Mouse (Mus musculus): ENCODE measurements around the gene Lmf1.

Lmf1 gene

GRCm38 (mm10) chr17:25568206-25568605, 10.7 kb upstream of the Lmf1 start:
- no peak for DNase-seq (ENCODE audit: low read depth, low spot score)

- no peak for DNase-seq (ENCODE audit: low read depth, low spot score)
Observed at GRCm38 (mm10) chr17:25568880-25569279, 10.0 kb upstream of the Lmf1 start.

GRCm38 (mm10) chr17:25569833-25570647, 8.8 kb upstream of the Lmf1 start:
- no peak for DNase-seq (ENCODE audit: low read depth, low spot score)

GRCm38 (mm10) chr17:25570648-25571452, 8.0 kb upstream of the Lmf1 start, which contains the start of gene Sox8:
Gene Sox8 (minus strand): TSS chr17:25570686.
- no peak for DNase-seq (ENCODE audit: low read depth, low spot score)

DNA sequence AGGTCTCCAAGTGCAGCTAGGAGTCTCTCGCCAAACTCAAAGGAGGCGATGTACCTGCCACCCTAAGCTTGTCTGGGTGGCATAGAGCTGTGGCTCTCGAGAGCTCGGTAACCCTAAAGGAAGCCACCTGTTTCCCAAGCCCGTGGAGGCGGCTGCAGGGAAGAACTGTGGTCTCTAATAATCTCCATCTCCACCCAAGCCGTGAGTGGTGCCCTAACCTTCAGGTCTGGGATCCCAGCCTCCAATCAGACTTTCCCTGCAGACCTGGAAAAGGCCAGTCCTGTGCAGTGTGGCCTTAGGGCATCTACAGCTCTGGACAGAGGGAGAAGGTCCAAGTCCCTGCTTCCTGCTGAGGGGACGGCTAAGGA, 7.4 kb upstream of the Lmf1 start:
- DNase-seq (ENCODE audit: low read depth, low spot score) = no peak

DNA sequence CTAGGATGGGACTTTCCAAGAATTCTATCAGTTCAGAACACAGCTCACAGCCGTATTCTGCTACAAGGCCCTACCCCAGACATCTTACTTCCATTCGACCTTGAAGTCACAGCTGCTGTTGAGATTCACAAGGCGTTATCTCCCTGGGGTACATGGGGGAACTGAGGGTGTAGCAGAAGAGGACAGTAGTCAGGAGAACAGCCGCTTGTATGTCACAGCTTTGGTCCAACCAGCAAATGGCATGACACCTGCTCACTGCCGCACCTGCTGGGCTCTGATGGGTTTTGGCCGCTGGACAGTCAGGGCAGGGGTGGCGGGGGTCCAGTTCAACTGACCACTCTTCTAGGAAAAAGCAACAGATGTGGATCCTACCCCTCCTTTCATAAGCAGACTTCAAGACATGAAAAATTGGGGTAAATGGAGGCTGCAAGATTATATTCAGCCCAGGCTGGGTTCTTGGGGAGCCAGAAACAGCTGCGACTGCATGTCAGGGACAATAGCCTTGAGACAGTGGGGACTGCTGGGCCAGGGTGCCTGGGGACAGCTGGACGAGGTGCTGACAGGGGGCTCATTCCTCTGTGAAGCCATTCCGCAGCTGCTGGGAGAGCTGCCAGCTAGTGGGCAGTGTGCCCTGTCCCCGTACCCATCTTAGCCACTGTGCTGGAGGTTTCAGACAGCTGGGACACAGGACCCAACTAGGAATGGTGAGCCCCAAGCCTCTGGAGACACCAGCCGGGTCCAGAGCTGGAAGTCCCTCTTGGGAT, 3.5 kb upstream of the Lmf1 start:
- DNase-seq (ENCODE audit: low read depth, low spot score) = no peak

DNA sequence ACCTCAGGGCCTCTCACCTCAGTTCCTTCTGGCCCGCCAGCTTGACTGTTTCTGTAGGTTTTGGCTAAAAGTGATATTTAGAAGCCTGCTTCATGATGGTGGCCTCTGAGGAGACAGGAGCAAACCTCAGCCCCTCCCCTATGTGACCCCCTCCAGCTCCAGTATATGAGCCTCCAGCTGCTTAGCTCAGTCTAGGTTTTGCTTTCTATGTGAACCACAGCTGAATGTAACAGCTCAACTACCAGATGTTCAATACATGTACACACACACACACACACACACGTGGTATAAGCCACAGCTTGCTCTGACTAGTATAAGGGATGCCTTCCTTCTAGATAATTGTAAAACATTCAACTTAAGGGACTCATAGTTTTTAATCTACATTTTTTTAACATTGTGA, 2.9 kb upstream of the Lmf1 start:
- no peak for DNase-seq (ENCODE audit: low read depth, low spot score)

DNA sequence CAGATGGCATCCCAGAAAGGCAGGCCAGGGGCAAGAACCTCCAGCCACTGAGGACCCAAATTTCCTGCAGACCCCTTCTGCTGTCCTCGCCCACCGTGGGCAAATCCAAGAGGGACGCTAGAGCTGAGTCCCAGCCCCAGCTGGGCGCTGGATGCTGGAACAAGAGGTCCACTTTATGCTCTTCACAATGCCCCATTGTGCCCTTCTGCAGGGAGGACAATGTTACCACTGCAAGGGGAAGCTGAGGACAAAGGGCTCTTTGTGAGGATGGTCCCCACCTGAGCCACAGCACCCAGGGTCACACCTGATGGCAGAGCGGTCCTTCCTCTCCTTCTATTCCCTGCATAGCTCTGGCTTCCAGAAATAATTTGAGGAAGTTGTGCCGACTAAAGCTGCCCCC, 1.6 kb upstream of the Lmf1 start:
- DNase-seq (ENCODE audit: low read depth, low spot score) = no peak

- no peak for DNase-seq (ENCODE audit: low read depth, low spot score)
Observed at GRCm38 (mm10) chr17:25577702-25578101, 1.2 kb upstream of the Lmf1 start.

GRCm38 (mm10) chr17:25579332-25580047, 605 bp downstream of the Lmf1 start:
- DNase-seq (ENCODE audit: low read depth, low spot score) = no peak

DNA sequence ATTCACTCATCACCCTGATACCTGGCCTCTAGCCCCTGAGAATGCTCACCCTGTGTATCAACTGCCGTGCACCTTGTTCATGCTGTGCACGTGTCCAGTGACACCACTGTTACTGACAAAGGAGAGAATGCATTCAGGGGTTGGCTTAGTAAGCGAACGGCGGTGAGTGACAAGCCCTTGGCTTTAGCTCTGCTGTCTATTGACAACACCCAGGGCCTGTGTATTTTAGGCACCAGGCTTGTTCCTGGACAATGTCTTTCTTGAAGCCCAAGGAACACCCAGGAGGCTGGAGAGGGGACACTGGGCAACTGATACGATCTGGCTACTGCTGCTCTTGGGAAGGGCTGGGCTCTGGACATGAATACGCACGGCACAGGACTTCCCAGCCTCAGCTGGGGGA, 3.2 kb downstream of the Lmf1 start:
- DNase-seq (ENCODE audit: low read depth, low spot score) = no peak

GRCm38 (mm10) chr17:25583099-25583498, 4.2 kb downstream of the Lmf1 start:
- DNase-seq (ENCODE audit: low read depth, low spot score) = no peak

DNA sequence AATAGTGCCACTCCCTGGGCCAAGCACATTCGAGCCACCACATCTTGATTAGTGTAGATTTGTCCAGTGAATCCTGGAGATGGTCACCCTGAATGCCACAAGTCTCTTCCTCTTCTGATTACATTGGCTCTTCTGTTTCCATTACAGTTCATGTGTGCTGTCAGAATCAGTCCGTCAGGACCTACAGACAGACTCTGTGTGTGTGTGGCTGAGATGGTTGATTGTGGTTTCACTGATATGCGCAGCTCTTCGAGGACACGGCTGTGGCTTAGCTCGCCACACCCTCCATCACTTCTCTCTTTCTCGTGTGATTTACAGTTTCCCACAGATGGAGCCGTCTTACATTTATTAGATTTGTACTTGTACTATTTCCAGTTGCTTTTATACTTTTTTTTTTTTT, 5.0 kb downstream of the Lmf1 start:
- DNase-seq (ENCODE audit: low read depth, low spot score) = peak; percentile 26

DNA sequence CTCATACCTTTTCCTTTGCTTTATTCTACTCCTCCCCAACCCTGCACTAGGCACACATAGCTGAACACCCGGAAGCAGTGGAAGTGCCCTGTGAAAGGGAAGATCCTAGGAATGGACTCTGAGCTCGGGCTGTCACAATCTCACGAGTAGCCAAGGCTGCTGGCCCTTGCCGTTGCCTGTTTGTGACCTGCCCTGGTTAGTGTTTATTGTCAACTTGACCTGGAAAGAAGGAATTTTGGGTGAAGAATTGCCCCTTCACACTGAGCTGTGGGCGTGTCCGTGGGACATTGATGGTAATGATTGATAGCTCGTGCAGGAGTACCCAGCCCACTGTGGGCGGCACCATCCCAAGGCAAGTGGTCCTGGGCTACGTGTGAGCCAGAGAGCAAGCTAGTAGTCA, 5.8 kb downstream of the Lmf1 start:
- DNase-seq (ENCODE audit: low read depth, low spot score) = no peak

GRCm38 (mm10) chr17:25590068-25590467, 11.2 kb downstream of the Lmf1 start:
- DNase-seq (ENCODE audit: low read depth, low spot score) = no peak

GRCm38 (mm10) chr17:25590985-25591384, 12.1 kb downstream of the Lmf1 start:
- no peak for DNase-seq (ENCODE audit: low read depth, low spot score)

DNA sequence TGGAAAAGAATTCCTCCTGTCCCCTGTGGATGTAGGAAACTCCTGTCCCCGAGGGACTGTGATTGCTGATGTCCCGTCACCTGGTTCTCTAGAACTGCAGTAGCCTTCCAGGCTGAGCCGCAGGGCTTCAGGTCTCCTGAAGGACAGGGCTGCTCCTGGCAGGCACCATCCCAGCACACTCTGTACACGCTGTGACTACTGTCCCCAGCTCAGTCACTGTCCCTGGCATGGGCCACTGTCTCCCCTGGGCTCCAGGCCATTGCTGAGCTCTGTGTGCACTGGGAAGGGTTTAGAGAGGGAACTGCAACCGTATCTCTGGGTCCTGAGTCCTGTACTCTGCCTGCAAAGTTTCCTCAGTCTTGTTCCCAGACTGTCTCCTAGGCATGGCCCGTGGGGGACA, 13.5 kb downstream of the Lmf1 start:
- no peak for DNase-seq (ENCODE audit: low read depth, low spot score)

DNA sequence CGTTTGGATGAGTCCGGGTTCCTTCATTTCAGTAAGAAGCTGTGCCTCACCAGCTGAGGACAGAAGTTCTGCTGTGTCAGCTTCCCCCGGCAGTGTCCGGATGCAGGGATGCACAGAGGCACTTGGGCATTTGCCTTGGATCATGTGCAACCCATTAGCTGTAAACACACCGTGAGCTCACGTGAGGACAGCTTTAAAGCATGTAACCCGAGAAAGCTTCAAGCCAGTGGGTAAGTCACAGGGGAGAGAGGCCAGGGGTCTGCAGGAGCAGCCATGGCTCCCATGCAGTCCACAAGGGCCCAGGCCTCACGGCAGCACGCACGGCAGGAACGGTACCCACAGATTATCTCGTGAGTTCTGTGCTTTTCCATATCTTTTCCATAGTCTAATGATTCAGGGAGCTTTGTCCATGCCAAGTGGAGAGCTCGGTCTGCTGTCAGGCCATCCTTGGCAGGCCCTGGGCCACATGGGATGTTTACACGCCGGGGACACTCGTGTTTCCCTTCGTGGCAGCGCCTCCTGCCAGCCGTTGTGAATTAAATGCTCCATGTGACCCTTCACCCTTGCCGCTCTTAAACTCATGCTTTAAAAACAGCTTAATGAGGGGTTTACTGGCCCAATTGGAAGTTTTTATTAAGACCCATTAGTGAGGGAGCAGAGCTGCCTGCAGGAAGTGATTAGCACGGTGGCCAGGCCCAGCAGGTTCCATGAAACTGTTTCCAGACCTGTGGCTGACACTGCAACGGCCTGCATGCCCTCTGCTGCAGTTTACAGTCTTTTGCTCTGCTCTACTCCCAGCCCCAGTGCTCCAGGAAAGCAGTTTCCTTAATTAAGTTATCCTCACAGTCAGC, 14.8 kb downstream of the Lmf1 start:
- no peak for DNase-seq (ENCODE audit: low read depth, low spot score)

GRCm38 (mm10) chr17:25595495-25595894, 16.6 kb downstream of the Lmf1 start:
- DNase-seq (ENCODE audit: low read depth, low spot score) = no peak

GRCm38 (mm10) chr17:25597537-25597936, 18.7 kb downstream of the Lmf1 start:
- no peak for DNase-seq (ENCODE audit: low read depth, low spot score)

DNA sequence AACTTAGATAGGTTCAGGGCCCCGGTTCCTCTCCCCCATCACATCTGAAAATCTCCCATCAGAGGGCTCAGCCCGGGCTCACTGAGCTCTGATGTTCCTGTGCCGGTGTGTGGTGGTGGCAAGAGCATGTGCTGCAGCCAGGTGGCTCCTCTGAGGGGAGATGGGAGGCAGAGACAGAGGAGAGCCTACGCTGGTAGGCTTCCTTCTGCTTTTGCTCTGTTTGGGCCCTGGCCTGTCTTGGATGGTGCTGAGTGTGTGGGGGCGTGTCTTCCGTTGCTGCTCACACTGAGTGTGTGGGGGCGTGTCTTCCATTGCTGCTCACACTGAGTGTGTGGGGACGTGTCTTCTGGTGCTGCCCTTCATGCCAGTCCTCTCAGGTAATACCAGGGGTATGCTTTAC, 23.5 kb downstream of the Lmf1 start:
- DNase-seq (ENCODE audit: low read depth, low spot score) = no peak

Data from c-Kit-negative CD71-positive TER-119-positive erythroid progenitor cells, embryonic 14.5 days (primary cell).